Mouse (Mus musculus): ENCODE measurements around the gene Lsr.

DNA sequence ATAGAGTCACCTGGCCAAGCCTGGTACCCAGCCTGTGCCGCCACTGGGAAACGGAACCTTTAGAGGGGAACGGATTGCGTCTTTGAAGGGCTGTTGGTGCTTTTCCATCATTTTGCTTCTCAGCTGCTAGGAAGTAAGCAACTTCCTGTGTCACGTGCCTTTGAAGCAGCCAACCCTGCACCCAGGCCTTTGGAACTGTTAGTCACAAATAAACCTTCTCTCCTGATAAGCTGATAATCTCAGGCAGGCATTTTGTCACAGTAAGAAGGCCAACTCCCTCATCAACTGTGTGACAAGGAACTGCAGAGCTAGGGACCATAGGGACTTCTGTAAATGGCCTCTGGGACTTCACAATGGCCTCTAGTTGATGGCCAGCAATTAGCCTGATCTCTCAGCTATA, 18.9 kb upstream of the Lsr start:
- no peak for TF ChIP-seq CTCF (IDR thresholded peaks at IDR 0.05; ENCODE audit: low read depth)
- no peak for TF ChIP-seq EP300 (IDR thresholded peaks at IDR 0.05; ENCODE audit: low read depth)
